Mouse (Mus musculus) CH12F3 (cell line): ENCODE data around the gene Gpld1.
"Not testable (repeated sequence)": the region's sequence is repeated elsewhere in the genome, so short reads cannot be mapped to it uniquely, and the experiment has no call there.

Experiments used
- in situ Hi-C: fragments of 300-500 bp; cut with MboI; formaldehyde crosslinking; loops from 2 replicates; pipeline ENCODE4 v1.14.3; 2020; ENCODE audit warnings: low sequenced_read_pairs

The Gpld1 gene

DNA sequence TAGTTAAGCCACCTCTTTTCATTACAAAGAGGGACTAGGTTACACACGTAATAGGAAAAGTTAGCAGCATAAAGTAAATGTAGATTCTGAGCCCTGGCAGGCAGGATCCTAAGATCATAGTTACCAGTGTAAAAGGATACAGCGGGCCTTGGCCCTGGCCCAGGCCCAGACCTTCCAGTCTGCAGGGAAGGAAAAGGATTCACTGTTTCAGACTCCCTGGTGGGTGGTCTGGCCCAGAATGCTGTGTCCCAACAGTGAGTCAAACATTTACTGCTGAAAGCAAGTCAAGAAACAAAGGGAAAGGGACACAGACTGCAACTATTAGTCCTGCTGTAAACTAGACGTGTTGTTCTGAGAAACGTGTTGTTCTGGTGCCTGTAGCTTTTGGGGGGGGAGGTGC is 2.6 kb downstream of the Gpld1 start:
- in situ Hi-C loops: no loop called here

GRCm38 (mm10) chr13:24947158-24947557 is 4.2 kb downstream of the Gpld1 start:
- in situ Hi-C loops: no loop called here

DNA sequence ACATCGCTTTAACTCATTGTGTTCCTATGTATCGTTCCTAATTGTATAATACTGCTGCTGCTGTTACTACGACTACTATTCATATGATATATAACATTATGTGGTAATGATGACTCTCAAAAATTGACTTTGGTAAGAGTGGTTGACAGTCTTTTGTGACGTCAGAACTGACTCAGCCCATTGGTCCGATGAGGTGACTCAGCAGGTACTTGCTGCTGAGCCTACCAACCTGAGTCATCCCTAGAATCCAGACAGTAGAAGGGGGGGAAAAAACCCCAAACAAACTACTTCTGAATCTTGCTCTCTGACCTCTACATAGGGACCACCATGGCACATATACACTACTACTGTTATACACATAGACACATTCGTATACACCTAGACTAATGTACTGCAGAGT is 5.9 kb downstream of the Gpld1 start:
- in situ Hi-C loops: no loop called here

- in situ Hi-C loops: no loop called here
Measured at GRCm38 (mm10) chr13:24952659-24953058, 9.7 kb downstream of the Gpld1 start.

- in situ Hi-C loops: no loop called here
Measured at GRCm38 (mm10) chr13:24955091-24955490, 12.1 kb downstream of the Gpld1 start.

- in situ Hi-C loops: no loop called here
Measured at GRCm38 (mm10) chr13:24955500-24955899, 12.5 kb downstream of the Gpld1 start.

DNA sequence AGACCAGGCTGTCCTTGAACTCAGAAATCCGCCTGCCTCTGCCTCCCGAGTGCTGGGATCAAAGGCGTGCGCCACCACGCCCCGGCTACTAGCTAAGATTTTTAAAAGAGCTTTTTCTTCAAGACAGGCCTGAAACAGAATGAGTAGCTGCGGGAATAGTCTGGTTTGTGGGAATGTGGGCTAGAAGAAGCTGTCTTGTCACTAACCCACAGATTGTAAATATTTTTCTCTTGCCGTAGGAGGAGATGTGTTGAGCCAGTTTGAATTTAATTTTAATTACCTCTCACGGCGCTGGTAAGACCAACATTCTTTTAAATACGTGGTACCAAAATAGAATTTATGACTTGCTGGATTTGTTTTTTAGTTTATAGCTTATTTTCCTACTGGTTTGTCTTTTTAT is 15.7 kb downstream of the Gpld1 start:
- in situ Hi-C loops: no loop called here

GRCm38 (mm10) chr13:24960084-24960483 is 17.1 kb downstream of the Gpld1 start:
- in situ Hi-C loops: no loop called here

GRCm38 (mm10) chr13:24962119-24962518 is 19.2 kb downstream of the Gpld1 start:
- in situ Hi-C loops: no loop called here

DNA sequence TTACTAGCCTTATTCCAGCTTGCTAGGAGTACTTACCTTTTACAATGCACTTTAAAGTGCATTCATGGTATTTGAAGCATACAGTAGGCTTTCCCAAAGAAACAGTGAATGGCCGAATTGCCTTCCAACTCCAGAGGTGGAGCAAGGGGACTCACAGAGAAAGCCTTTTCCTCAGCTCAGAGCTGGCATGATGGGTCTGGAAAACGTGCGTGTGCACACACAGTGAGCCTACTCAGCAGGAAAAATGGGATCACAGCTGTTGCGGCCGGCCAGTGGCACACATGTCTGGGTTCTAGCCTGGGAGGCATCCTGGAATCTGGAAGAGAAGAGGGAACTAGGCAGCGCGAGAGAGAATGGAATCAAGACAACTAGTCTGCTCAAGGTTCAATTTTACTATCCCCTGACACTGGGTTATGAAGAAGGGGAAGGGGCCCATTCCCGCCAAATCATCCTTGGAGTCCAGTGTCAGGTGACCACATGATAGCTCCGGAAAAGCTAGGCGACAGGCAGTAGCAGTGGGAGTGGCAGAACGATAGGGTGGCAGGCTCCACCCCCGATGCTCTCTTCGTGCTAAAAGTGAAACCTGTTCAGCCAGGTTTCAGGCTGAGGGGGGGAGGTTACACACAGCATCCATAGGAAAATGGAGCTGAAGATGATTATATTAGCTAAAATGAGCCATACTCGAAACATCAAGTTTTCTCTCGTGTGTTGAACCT is 22.3 kb downstream of the Gpld1 start:
- in situ Hi-C loops: no loop called here

- in situ Hi-C loops: no loop called here
Measured at GRCm38 (mm10) chr13:24965846-24966201, 22.9 kb downstream of the Gpld1 start.

DNA sequence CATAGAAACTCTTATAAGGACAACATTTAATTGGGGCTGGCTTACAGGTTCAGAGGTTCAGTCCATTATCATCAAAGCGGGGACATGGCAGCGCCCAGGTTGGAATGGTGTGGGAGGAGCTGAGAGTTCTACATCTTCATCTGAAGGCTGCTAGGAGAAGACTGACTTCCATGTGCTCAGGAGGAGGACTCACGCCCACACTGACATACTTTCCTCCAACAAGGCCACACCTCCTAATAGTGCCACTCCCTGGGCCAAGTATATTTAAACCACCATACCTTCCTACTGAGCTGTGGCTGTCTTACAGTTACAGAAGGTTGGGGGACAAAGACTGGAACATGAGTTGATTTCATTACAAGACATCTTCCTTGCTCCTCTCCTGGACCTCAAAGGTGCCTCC is 28.8 kb downstream of the Gpld1 start:
- in situ Hi-C loops: not testable (repeated sequence)

DNA sequence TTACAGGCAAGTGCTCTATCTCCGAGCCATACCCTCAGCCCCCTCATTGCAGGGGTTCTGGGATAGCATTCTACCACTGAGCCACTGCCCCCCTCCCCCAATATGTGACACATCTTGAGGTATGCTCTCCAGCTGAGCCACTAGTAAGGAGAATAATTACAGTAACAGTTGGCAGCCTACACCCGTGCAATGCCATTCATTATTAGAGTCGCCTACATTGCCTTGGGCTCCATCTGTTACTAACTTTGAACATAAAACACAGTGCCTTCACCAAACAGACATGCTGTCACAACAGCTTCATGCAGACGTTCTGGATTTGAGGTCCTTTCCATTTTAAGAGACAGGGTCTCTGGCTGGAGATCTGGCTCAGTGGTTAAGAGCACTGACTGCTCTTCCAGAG is 33.4 kb downstream of the Gpld1 start:
- in situ Hi-C loops: no loop called here

DNA sequence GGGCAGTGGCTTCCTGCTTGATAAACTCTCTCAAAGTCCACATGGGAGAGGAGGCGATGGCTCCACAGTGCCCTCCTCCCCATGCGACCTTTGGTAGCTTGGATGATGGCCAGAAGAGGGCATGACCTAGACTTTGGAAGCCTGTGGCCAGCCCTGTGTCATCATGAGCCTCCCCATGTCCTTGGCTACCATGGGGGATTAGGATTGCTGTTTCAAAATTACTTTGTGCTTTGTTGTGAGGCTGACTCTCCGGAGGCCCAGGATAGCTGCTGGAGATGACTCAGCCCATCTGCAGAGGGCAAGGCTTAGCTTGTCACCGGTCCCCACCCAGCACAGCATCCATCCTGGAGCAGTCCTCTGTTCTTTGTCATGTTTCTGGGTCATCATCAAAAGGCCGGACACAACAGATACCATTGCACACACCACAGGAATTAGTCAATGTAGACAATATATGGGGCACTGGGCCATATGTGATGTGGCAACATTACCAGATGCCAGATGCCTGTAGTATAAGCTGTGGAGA is 34.9 kb downstream of the Gpld1 start:
- in situ Hi-C loops: no loop called here

DNA sequence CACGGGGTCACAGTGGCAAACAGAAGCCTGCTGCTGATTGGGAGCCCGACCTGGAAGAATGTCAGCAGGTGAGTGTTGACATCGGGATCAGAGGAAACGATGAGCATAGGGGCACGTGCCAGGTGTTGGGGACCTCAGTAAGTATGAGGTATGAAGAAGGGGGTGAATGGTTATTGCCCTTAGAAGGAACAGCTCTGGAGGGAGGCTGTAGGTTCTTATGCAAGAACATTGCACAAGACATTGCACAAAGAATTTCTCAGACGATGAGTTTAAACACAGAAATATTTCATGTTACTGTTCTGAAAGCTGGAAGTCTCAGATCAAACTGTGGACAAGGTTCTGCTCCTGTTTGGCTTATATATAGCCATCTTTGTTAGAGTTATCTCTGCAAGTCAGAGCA is 38.1 kb downstream of the Gpld1 start:
- in situ Hi-C loops: no loop called here

DNA sequence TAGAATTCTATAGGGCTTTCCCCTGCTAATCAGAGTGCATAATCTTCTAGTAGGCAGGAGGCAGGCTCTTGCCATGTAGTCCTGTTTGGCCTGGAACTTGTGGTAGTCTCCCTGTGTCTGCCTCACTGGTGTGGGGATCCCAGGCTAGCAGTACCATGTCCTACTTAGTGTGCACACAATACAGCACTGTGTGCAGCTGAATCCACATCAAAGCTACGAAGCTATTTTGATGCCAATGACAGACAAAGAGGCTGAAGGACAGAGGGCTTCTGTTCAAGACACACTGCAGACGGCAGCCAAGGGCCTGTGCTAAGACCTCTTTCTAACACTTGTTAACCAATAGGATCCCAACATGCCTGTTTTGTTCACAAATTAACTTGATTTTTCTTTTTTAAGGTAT is 42.5 kb downstream of the Gpld1 start:
- in situ Hi-C loops: no loop called here

- in situ Hi-C loops: no loop called here
Measured at GRCm38 (mm10) chr13:24988391-24988790, 45.4 kb downstream of the Gpld1 start.

DNA sequence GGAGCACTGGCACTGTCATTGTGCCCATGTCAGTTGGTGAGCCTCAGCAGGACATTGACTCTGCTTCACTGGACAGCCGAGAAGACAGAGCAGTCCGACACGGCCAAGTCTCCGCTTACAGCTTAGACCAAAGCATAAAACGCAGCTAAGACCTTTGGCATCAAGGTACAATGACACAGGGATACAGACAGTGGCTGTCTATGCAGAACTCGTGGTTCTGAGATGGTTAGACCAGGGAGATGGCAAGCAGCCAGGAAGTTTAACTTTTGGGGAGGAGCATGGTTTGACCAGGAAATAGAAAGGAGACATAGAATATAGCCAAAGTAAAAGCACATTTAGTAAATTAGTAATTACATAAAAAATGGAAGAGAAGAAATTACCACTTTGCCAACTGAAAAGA is 46.1 kb downstream of the Gpld1 start:
- in situ Hi-C loops: no loop called here

DNA sequence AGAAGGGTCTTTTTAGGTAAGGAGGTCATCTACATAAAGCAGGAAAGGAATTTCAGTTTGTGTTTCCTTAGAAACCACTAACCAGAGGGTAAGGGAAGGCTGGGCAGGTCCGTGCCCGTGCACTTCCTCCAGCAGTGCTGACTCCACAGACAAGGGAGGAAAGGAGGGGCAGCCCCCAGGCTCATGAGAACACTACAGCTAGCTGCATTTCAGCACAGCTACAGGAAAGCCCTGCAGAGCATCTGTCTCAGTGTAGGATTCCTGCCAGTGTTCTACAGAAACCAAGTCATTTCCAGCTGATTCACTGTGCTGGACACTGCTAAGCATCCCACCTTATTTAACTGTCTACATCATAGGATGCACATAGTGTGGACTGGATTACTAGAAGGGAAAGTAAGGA is 50.2 kb downstream of the Gpld1 start:
- in situ Hi-C loops: no loop called here

GRCm38 (mm10) chr13:24999538-24999937 is 56.6 kb downstream of the Gpld1 start:
- in situ Hi-C loops: no loop called here

- in situ Hi-C loops: no loop called here
Measured at GRCm38 (mm10) chr13:25002965-25003364, 60.0 kb downstream of the Gpld1 start.

GRCm38 (mm10) chr13:25007115-25007514 is 64.2 kb downstream of the Gpld1 start:
- in situ Hi-C loops: no loop called here

GRCm38 (mm10) chr13:25018316-25018715 is 75.4 kb downstream of the Gpld1 start:
- in situ Hi-C loops: no loop called here
